Mouse (Mus musculus): Measurements from ENCODE around the gene Csnk1g2. TPM values are rescaled to one million over a fixed set of nuclear protein-coding genes. Genes with fewer than 3 reads are reported as not detected.
"Not testable (repeated sequence)": the region's sequence is repeated elsewhere in the genome, so short reads cannot be mapped to it uniquely, and the experiment has no call there.

Gene Csnk1g2
- polyA plus RNA-seq, 1 experiment = 294 TPM

DNA sequence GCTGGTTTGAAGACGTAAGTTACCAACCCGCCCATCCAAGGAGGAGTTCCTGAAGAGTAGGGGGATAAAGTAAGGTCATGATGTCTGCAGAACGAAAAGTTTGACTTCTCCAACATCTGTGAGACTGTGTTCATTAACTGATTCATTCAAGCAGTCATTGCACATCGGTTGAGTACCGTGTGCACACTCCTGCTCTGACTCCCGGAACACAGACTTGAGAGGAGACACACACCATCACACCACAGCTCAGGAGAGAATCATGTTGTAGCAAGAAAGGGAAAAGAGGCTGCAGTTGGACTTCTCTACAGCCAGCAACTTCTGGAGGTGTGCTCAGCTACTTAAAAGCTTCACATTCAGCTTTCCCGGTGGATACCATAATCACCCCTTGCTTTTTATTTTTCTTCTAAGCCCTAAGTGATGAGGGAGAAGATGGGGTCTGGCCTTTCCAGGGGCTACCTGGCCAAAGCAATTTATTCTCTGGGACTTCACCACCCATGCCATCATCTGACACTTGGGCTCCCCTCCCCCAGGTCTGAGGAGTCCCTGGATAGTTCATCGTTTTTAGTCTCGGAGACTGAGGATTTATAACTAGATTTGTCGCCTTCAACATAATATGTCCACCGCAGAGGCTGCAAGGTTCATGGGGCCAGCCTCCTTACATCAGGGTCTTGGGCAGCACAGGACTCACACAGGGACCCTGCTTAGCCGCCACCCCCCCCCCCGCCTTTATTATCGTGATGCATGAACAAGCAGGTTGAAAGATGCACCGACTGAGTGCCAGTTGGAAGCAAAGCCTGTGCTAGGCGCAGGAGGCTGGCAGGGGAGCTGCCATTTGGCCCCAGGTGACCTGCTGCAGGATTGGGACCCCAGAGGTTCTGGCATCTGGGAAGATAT lies 1.6 kb upstream of the Csnk1g2 start:
- Histone ChIP-seq H3K4me1 (ENCODE audit: control insufficient read depth, insufficient read depth, low read length) (peaks cover 4% of the 10 kb centered on the region), H3K27ac (ENCODE audit: insufficient read depth, low read length) (peak overlapping the region; percentile 64), H3K4me3 (ENCODE audit: insufficient read depth, low read length) (peak overlapping the region; percentile 94)
- no peak for TF ChIP-seq POLR2A (IDR thresholded peaks at IDR 0.05; ENCODE audit: extremely low read depth, insufficient read depth, low read length)

DNA sequence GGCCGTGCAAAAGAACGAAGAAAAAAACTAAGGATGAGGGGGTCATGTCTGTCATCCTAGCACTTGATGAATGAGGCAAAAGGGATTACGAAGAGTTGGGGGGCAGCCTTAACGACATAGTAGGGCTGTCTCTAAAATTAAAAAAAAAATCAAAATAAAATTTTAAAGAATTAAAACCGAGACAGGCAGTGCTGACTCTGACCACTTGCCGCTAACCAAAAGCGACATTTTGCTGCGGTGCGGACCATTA lies 1.0 kb upstream of the Csnk1g2 start:
- peak overlapping the region; percentile 64 for H3K27ac ChIP-seq (ENCODE audit: insufficient read depth, low read length)
- TF ChIP-seq CTCF (IDR thresholded peaks at IDR 0.05; ENCODE audit: extremely low read depth, insufficient read depth, low read length) (no peak), POLR2A (IDR thresholded peaks at IDR 0.05; ENCODE audit: extremely low read depth, insufficient read depth, low read length) (no peak)
- peak overlapping the region; percentile 94 for H3K4me3 ChIP-seq (ENCODE audit: insufficient read depth, low read length)
- peaks cover 4% of the 10 kb centered on the region for H3K4me1 ChIP-seq (ENCODE audit: control insufficient read depth, insufficient read depth, low read length)

DNA sequence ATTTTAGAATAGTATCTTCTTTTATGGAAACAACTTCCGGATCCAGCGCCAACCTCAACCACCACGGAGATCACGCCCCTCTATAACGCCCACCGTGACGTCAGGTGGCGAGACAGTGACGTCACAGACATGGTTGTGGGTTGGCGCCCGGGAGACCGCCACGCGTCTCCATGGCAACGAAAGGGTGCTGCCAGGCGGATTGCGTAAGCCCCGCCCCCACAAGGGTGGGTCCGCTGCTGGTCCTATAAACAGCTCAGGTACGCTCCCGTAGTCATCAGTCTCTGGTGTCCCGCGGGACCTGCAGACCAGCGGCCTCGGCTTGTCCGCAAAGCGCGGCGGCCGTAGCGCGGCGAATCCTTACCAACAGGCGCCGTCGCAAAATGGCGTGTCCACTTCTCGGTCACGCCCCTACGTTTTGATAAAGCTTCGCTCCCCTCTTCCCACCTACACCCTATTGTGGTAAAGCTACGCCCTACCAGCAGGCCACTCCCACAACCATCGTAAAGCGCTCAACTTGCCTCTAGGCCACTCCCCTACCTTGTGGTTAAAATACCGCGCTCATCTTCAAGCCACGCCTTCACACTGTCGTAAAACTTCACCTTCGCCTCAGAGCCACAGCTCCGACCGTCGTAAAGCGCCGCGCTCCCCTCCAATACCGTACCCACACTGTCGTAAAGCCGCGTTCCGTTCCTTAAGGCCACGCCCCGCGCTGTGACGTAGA lies 538 bp upstream of the Csnk1g2 start:
- peak overlapping the region; percentile 94 for H3K4me3 ChIP-seq (ENCODE audit: insufficient read depth, low read length)
- no peak for TF ChIP-seq CTCF (IDR thresholded peaks at IDR 0.05; ENCODE audit: extremely low read depth, insufficient read depth, low read length)
- TF ChIP-seq POLR2A (IDR thresholded peaks at IDR 0.05; ENCODE audit: extremely low read depth, insufficient read depth, low read length) = peak; percentile 80
- H3K4me1 ChIP-seq (ENCODE audit: control insufficient read depth, insufficient read depth, low read length) = peaks cover 4% of the 10 kb centered on the region
- peak overlapping the region; percentile 89 for H3K27ac ChIP-seq (ENCODE audit: insufficient read depth, low read length)

DNA sequence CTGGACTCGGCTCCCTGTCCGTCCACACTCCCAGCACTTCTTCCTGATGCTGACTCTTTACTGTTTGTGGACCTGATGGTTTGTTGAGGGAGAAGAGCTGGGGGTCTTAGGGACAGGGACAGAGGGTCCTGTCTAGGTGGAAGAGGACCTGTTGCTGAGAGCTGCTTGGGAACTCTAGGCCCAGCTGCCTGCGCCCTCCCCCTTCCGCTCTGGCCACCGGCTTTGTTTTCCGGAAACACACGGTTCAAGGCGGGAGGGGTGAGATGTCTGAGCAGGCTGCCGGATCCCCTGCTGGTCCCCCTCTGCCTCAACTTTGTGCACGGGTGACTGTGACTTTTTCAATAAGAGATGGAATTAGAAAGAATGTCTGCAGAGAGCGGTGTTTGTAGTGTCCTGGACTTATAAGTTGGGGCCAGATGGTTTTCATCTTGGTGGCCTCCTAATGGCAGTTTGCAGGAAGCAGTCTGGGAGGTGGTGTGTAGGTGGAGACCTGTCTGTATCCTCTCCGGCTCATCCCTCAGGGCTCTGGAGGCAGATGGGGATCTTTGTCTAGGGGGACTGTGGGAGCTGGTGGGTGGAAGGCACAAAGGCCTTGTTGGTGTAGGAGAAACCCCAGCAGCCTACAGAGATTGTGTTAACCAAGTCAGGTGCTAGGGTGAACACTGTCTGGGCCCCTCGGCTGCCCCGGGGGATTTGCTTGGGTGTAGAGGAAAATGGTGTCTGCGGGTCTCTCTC lies 986 bp downstream of the Csnk1g2 start:
- no peak for TF ChIP-seq CTCF (IDR thresholded peaks at IDR 0.05; ENCODE audit: extremely low read depth, insufficient read depth, low read length)
- no peak for TF ChIP-seq POLR2A (IDR thresholded peaks at IDR 0.05; ENCODE audit: extremely low read depth, insufficient read depth, low read length)
- H3K4me3 ChIP-seq (ENCODE audit: insufficient read depth, low read length) = peak overlapping the region; percentile 94
- peaks cover 5% of the 10 kb centered on the region for H3K4me1 ChIP-seq (ENCODE audit: control insufficient read depth, insufficient read depth, low read length)
- H3K27ac ChIP-seq (ENCODE audit: insufficient read depth, low read length) = peak overlapping the region; percentile 71

DNA sequence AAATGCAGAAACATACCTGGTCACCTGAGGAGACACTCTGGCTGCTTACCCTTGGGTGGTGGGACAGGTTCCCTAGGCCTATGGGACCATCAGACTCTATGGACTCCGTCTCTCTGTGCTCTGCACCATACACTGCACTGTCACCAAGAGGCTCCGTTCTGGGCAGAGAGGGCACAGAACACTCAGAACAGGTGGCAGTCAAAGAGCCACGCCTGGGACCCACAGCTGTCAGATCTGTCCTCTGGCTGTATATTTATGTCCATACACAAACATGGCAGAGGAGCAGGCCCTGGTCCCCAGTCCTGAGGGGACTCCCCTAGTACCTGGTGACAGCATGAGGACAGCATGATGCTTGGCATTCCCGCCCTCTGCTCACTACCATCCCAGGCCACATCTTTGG lies 3.1 kb downstream of the Csnk1g2 start:
- Histone ChIP-seq H3K4me3 (ENCODE audit: insufficient read depth, low read length) (no peak overlapping the region), H3K4me1 (ENCODE audit: control insufficient read depth, insufficient read depth, low read length) (peaks cover 12% of the 10 kb centered on the region), H3K27ac (ENCODE audit: insufficient read depth, low read length) (no peak overlapping the region)
- TF ChIP-seq CTCF (IDR thresholded peaks at IDR 0.05; ENCODE audit: extremely low read depth, insufficient read depth, low read length) (no peak), POLR2A (IDR thresholded peaks at IDR 0.05; ENCODE audit: extremely low read depth, insufficient read depth, low read length) (no peak)

DNA sequence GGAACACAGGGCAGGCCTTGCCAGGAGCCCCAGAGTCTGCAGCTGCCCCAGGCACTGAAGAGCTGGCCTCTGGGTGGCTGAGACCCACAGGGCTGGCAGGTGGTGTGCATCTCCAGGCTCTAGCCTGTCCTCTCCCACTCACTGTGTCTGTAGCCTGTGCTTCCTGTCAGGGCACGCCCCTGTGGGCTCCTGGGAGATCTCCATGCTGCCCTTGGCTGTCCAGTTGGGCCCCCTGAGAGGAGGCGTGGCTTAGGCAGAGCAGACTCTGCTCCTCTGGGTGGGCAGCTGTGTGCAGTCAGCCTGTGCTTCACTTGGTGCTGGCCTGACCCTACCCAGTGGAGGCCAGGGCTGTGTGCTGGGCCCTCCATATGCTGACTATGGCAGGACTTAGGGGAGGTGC lies 5.0 kb downstream of the Csnk1g2 start:
- H3K27ac ChIP-seq (ENCODE audit: insufficient read depth, low read length) = no peak overlapping the region
- H3K4me1 ChIP-seq (ENCODE audit: control insufficient read depth, insufficient read depth, low read length) = peaks cover 12% of the 10 kb centered on the region
- no peak overlapping the region for H3K4me3 ChIP-seq (ENCODE audit: insufficient read depth, low read length)
- TF ChIP-seq POLR2A (IDR thresholded peaks at IDR 0.05; ENCODE audit: extremely low read depth, insufficient read depth, low read length) (no peak), CTCF (IDR thresholded peaks at IDR 0.05; ENCODE audit: extremely low read depth, insufficient read depth, low read length) (no peak)

DNA sequence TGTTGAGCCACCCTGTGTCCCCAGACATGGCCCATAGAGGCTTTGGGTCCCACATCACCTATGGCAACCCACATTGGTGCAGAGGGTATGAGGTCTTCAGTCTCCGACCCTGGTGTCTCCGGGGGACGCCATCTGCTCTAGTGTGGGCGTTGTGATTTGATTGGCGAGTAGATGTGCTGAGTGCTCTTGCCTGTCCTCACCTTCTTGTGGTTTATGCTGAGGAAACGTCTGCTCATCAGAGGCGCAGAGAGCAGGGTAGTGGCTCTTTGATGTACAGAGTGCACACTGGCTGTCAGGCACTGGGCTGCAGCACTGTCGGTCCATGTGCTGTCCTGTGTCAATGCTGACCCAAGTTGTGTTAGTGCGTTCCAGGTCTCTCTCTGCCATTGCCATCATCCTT lies 6.3 kb downstream of the Csnk1g2 start:
- no peak overlapping the region for H3K4me3 ChIP-seq (ENCODE audit: insufficient read depth, low read length)
- H3K27ac ChIP-seq (ENCODE audit: insufficient read depth, low read length) = no peak overlapping the region
- peaks cover 12% of the 10 kb centered on the region for H3K4me1 ChIP-seq (ENCODE audit: control insufficient read depth, insufficient read depth, low read length)
- TF ChIP-seq POLR2A (IDR thresholded peaks at IDR 0.05; ENCODE audit: extremely low read depth, insufficient read depth, low read length) (no peak), CTCF (IDR thresholded peaks at IDR 0.05; ENCODE audit: extremely low read depth, insufficient read depth, low read length) (no peak)

DNA sequence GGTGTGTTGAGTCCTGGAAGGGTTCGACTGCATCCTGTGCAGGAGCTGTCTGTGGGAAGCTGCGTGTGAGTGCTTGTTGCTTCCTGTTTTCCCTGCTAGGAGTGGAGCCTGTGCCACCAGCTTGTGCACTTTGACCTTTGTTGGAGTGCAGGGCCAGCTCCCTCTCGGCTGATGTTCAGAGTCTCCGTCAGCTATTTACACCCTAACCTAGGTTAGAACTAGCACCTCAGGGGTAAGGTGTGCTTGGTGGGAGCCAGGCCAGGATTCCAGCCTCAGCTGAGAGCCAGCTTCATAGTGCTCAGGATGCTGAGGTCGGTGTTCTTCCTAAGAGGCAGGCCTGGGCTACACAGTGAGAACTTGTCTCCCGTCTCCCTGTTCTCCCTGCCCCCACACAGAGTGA lies 12.7 kb downstream of the Csnk1g2 start:
- Histone ChIP-seq H3K4me3 (ENCODE audit: insufficient read depth, low read length) (no peak overlapping the region), H3K27ac (ENCODE audit: insufficient read depth, low read length) (no peak overlapping the region), H3K4me1 (ENCODE audit: control insufficient read depth, insufficient read depth, low read length) (peaks cover under 1% of the 10 kb centered on the region; the same call in 1 of the 2 replicates)
- no peak for TF ChIP-seq CTCF (IDR thresholded peaks at IDR 0.05; ENCODE audit: extremely low read depth, insufficient read depth, low read length)

DNA sequence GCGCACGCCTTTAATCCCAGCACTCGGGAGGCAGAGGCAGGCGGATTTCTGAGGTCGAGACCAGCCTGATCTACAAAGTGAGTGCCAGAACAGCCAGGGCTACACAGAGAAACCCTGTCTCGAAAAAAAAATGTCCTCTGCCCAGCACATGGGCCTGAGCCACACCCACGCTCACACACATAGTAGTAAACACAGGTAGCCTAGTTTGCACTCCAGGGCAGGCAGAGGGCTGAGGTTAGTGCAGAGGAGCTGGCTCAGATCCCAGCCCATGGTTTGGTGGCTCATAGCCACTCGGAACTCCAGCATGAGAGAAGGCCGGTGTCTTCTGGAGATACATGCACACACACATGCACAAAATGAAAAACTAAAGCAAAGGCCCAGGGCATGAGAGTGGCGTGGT lies 24.3 kb downstream of the Csnk1g2 start:
- no peak overlapping the region for H3K4me3 ChIP-seq (ENCODE audit: insufficient read depth, low read length)
- no peak for TF ChIP-seq POLR2A (IDR thresholded peaks at IDR 0.05; ENCODE audit: extremely low read depth, insufficient read depth, low read length)
- no peak for TF ChIP-seq CTCF (IDR thresholded peaks at IDR 0.05; ENCODE audit: extremely low read depth, insufficient read depth, low read length)
- no peak overlapping the region for H3K27ac ChIP-seq (ENCODE audit: insufficient read depth, low read length)
- no peaks in the 10 kb centered on the region; the same call in 1 of the 2 replicates for H3K4me1 ChIP-seq (ENCODE audit: control insufficient read depth, insufficient read depth, low read length)

DNA sequence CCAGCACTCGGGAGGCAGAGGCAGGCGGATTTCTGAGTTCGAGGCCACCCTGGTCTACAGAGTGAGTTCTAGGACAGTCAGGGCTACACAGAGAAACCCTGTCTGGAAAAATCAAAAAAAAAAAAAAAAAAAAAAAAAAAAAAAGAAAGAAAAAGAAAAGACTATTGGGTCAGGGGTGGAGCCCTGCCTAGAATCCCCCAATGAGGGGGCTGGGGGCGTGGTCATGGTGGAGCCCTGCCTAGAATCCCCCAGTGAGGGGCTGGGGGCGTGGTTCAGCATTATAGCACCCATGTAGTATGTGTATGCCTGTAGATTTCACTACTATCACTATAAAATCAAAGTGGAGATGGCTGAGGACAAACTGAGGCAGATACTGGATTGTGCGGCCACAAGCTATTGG lies 27.3 kb downstream of the Csnk1g2 start:
- H3K4me3 ChIP-seq (ENCODE audit: insufficient read depth, low read length); H3K27ac ChIP-seq (ENCODE audit: insufficient read depth, low read length); H3K4me1 ChIP-seq (ENCODE audit: control insufficient read depth, insufficient read depth, low read length): not testable (repeated sequence)

Data from cortical plate, adult 2 months (tissue).